Mouse (Mus musculus): ENCODE measurements around the gene Gm3854. TPM values are rescaled to one million over a fixed set of nuclear protein-coding genes. Genes with fewer than 3 reads are reported as not detected.

Gene Gm3854
- 1.1 TPM for total RNA-seq (2023)

GRCm38 (mm10) chr7:6343501-6344071, at the start of gene Gm3854:
Gm3854 (plus strand) TSS chr7:6343759.

GRCm38 (mm10) chr7:6331233-6331956, 12.2 kb upstream of the Gm3854 start, which contains the start of gene Zfp583:
Zfp583 (minus strand) TSS chr7:6331285.

GRCm38 (mm10) chr7:6363047-6363488, 19.5 kb downstream of the Gm3854 start, which contains the start of gene Zfp78:
Zfp78 (plus strand) TSS chr7:6363280.

GRCm38 (mm10) chr7:6383044-6383455, 39.5 kb downstream of the Gm3854 start, which contains the start of gene Zfp28:
Zfp28 (plus strand) TSS chr7:6383295.

GRCm38 (mm10) chr7:6397996-6398975, 54.7 kb downstream of the Gm3854 start, which contains the start of gene Smim17:
Smim17 (plus strand) TSS chr7:6398715.

Other genes with a start within 250 kb of the Gm3854 start
- gene Zfp787, start 187.8 kb upstream of the Gm3854 start, total RNA-seq (2023) = 32.9 TPM
- gene Zfp444, start 171.5 kb upstream of the Gm3854 start, total RNA-seq (2023) = 23.6 TPM
- not detected for gene Galp, start 146.7 kb upstream of the Gm3854 start, total RNA-seq (2023)
- not detected for gene Zscan5b, start 121.5 kb upstream of the Gm3854 start, total RNA-seq (2023)
- not detected for gene Epp13, start 91.0 kb upstream of the Gm3854 start, total RNA-seq (2023)
- 2.9 TPM for gene Zfp667, start 57.2 kb upstream of the Gm3854 start, total RNA-seq (2023)
- 2.7 TPM for gene Zfp583, start 12.5 kb upstream of the Gm3854 start, total RNA-seq (2023)
- 2.5 TPM for gene Zfp78, start 19.5 kb downstream of the Gm3854 start, total RNA-seq (2023)
- 3.5 TPM for gene Zfp28, start 39.5 kb downstream of the Gm3854 start, total RNA-seq (2023)
- gene Smim17, start 55.0 kb downstream of the Gm3854 start, total RNA-seq (2023) = not detected
- not detected for gene Gm20715, start 66.5 kb downstream of the Gm3854 start, total RNA-seq (2023)
- gene Olfr1344, start 94.9 kb downstream of the Gm3854 start, total RNA-seq (2023) = not detected
- gene Olfr1336, start 112.4 kb downstream of the Gm3854 start, total RNA-seq (2023) = not detected
- gene Olfr1346, start 123.3 kb downstream of the Gm3854 start, total RNA-seq (2023) = not detected
- not detected for gene Olfr5, start 143.2 kb downstream of the Gm3854 start, total RNA-seq (2023)
- not detected for gene Olfr1347, start 156.0 kb downstream of the Gm3854 start, total RNA-seq (2023)
- gene Olfr1348, start 165.0 kb downstream of the Gm3854 start, total RNA-seq (2023) = not detected
- gene Olfr1349, start 179.2 kb downstream of the Gm3854 start, total RNA-seq (2023) = not detected
- not detected for gene Olfr1350, start 221.1 kb downstream of the Gm3854 start, total RNA-seq (2023)

Measured in CD4-positive naive resting alpha-beta T cell, adult 57 days (primary cell).